Mouse (Mus musculus) MEL (cell line): ENCODE measurements around the gene Syt3. TPM values are rescaled to one million over a fixed set of nuclear protein-coding genes. Genes with fewer than 3 reads are reported as not detected.

Experiments
- DNase-seq: peaks from one replicate; pipeline ENCODE4 v3.0.0; 2011; ENCODE audit warnings: low read depth, low spot score
- H3K27ac ChIP-seq: 2 replicates; pipeline ENCODE4 v1.5.1; 2012; ENCODE audit warnings: low read depth, mild to moderate bottlenecking, control low read depth, low read length, moderate library complexity; ENCODE audit not compliant: control insufficient read depth
- H3K27me3 ChIP-seq, 2 experiments: fragments of 150-350 bp in 1 of 2; sonication (generic) in 1 of 2; 2 replicates each; pipeline ENCODE4 v1.6.1; 2012; ENCODE audit warnings: low read length in 2 of 2, mild to moderate bottlenecking in 2 of 2, improper control_type of control experiment in 1 of 2, moderate library complexity in 1 of 2; ENCODE audit not compliant: insufficient read depth in 2 of 2, control insufficient read depth in 1 of 2
- H3K36me3 ChIP-seq, 2 experiments: 2 replicates each; pipeline ENCODE4 v1.6.1; 2012 to 2014; ENCODE audit warnings: low read length in 2 of 2, improper control_type of control experiment in 1 of 2, inconsistent platforms in 1 of 2, mild to moderate bottlenecking in 1 of 2; ENCODE audit not compliant: insufficient read depth in 2 of 2, control insufficient read depth in 1 of 2
- H3K4me1 ChIP-seq, 2 experiments: fragments of 150-350 bp in 1 of 2; sonication (generic) in 1 of 2; 2 replicates each; pipeline ENCODE4 v1.6.1; 2012; ENCODE audit warnings: low read length in 2 of 2, improper control_type of control experiment in 1 of 2, mild to moderate bottlenecking in 1 of 2; ENCODE audit not compliant: insufficient read depth in 2 of 2, control insufficient read depth in 1 of 2
- H3K4me3 ChIP-seq, 2 experiments: fragments of 150-350 bp in 1 of 2; sonication (generic) in 1 of 2; 2 replicates each; pipeline ENCODE4 v1.5.1; 2012; ENCODE audit warnings: low read depth in 2 of 2, low read length in 2 of 2, mild to moderate bottlenecking in 2 of 2, moderate library complexity in 2 of 2, control low read depth in 1 of 2, improper control_type of control experiment in 1 of 2; ENCODE audit not compliant: control insufficient read depth in 1 of 2, insufficient read depth in 1 of 2
- H3K79me2 ChIP-seq: 2 replicates; pipeline ENCODE4 v1.6.1; 2012; ENCODE audit warnings: mild to moderate bottlenecking, low read length, moderate library complexity; ENCODE audit not compliant: control insufficient read depth, poor library complexity, insufficient read depth
- H3K9ac ChIP-seq: 2 replicates; pipeline ENCODE4 v1.6.1; 2012; ENCODE audit warnings: low read depth, mild to moderate bottlenecking, control low read depth, low read length, moderate library complexity; ENCODE audit not compliant: control insufficient read depth, poor library complexity, severe bottlenecking
- H3K9me3 ChIP-seq: fragments of 150-350 bp; sonication (generic); replicated peaks from 2 replicates; pipeline ENCODE4 v1.6.1; 2012; ENCODE audit warnings: mild to moderate bottlenecking, low read length, improper control_type of control experiment, moderate library complexity; ENCODE audit not compliant: insufficient read depth
- ELF1 ChIP-seq: IDR thresholded peaks from 2 replicates; pipeline ENCODE4 v1.6.1; 2014; ENCODE audit warnings: low read depth, mild to moderate bottlenecking, inconsistent platforms, low read length, improper control_type of control experiment, moderate library complexity
- ETS1 ChIP-seq: IDR thresholded peaks from 2 replicates; pipeline ENCODE4 v1.6.1; 2012; ENCODE audit warnings: low read depth, mild to moderate bottlenecking, inconsistent platforms, low read length, improper control_type of control experiment, moderate library complexity
- GATA1 ChIP-seq: IDR thresholded peaks from 2 replicates; pipeline ENCODE4 v1.6.1; 2011; ENCODE audit warnings: low read depth, low read length, improper control_type of control experiment
- HCFC1 ChIP-seq: IDR thresholded peaks from 2 replicates; pipeline ENCODE4 v1.6.1; 2012; ENCODE audit warnings: low read depth, mild to moderate bottlenecking, inconsistent platforms, low read length, improper control_type of control experiment, moderate library complexity
- JUND ChIP-seq: IDR thresholded peaks from 2 replicates; pipeline ENCODE4 v1.6.1; 2011; ENCODE audit warnings: low read depth, mild to moderate bottlenecking, improper control_type of control experiment, low read length
- KAT2A ChIP-seq: conservative IDR thresholded peaks from 2 replicates; pipeline ENCODE4 v1.6.1; 2012; ENCODE audit warnings: low read depth, low read length, improper control_type of control experiment, inconsistent platforms
- MAX ChIP-seq: IDR thresholded peaks from 2 replicates; pipeline ENCODE4 v1.6.1; 2011; ENCODE audit warnings: low read length, improper control_type of control experiment
- MEF2A ChIP-seq: IDR thresholded peaks from 2 replicates; pipeline ENCODE4 v1.6.1; 2014; ENCODE audit warnings: low read depth, mild to moderate bottlenecking, inconsistent platforms, low read length, improper control_type of control experiment; ENCODE audit not compliant: poor library complexity, insufficient replicate concordance, severe bottlenecking; ENCODE audit errors: extremely low read depth
- MXI1 ChIP-seq: IDR thresholded peaks from 2 replicates; pipeline ENCODE4 v1.6.1; 2011; ENCODE audit warnings: mild to moderate bottlenecking, low read depth, low read length, improper control_type of control experiment
- MYB ChIP-seq: IDR thresholded peaks from 2 replicates; pipeline ENCODE4 v1.6.1; 2011; ENCODE audit warnings: mild to moderate bottlenecking, low read depth, low read length, improper control_type of control experiment
- MYC ChIP-seq: IDR thresholded peaks from 2 replicates; pipeline ENCODE4 v1.6.1; 2011; ENCODE audit warnings: low read depth, mild to moderate bottlenecking, low read length, improper control_type of control experiment, moderate library complexity
- NELFE ChIP-seq: IDR thresholded peaks from 2 replicates; pipeline ENCODE4 v1.6.1; 2011; ENCODE audit warnings: low read depth, low read length, improper control_type of control experiment
- NRF1 ChIP-seq: IDR thresholded peaks from 2 replicates; pipeline ENCODE4 v1.6.1; 2014; ENCODE audit warnings: low read depth, mild to moderate bottlenecking, inconsistent platforms, low read length, improper control_type of control experiment, moderate library complexity; ENCODE audit not compliant: poor library complexity, insufficient read depth, severe bottlenecking
- POLR2A ChIP-seq, 2 experiments: IDR thresholded peaks; 2 replicates each; pipeline ENCODE4 v1.6.1; 2011 to 2012; ENCODE audit warnings: low read length in 2 of 2, mild to moderate bottlenecking in 2 of 2, control low read depth in 1 of 2, improper control_type of control experiment in 1 of 2, low read depth in 1 of 2, moderate library complexity in 1 of 2; ENCODE audit not compliant: control insufficient read depth in 1 of 2, insufficient read depth in 1 of 2, poor library complexity in 1 of 2
- RAD21 ChIP-seq: IDR thresholded peaks from 2 replicates; pipeline ENCODE4 v1.6.1; 2011; ENCODE audit warnings: mild to moderate bottlenecking, low read depth, low read length, improper control_type of control experiment
- SIN3A ChIP-seq: IDR thresholded peaks from 2 replicates; pipeline ENCODE4 v1.6.1; 2012; ENCODE audit warnings: low read length, improper control_type of control experiment, inconsistent platforms
- SMC3 ChIP-seq: IDR thresholded peaks from 2 replicates; pipeline ENCODE4 v1.6.1; 2011; ENCODE audit warnings: low read depth, low read length, improper control_type of control experiment
- TBP ChIP-seq: IDR thresholded peaks from 2 replicates; pipeline ENCODE4 v1.8.0; 2011; ENCODE audit warnings: low read depth, low read length, improper control_type of control experiment
- TCF12 ChIP-seq: IDR thresholded peaks from 2 replicates; pipeline ENCODE4 v1.6.1; 2014; ENCODE audit warnings: low read depth, mild to moderate bottlenecking, inconsistent platforms, low read length, improper control_type of control experiment, moderate library complexity
- USF1 ChIP-seq: IDR thresholded peaks from 2 replicates; pipeline ENCODE4 v1.6.1; 2014; ENCODE audit warnings: low read depth, mild to moderate bottlenecking, inconsistent platforms, low read length, improper control_type of control experiment, moderate library complexity
- USF2 ChIP-seq, 2 experiments: IDR thresholded peaks; 2 replicates each; pipeline ENCODE4 v1.6.1; 2011 to 2012; ENCODE audit warnings: improper control_type of control experiment in 2 of 2, low read length in 2 of 2, borderline replicate concordance in 1 of 2, inconsistent platforms in 1 of 2, low read depth in 1 of 2, mild to moderate bottlenecking in 1 of 2; ENCODE audit not compliant: insufficient read depth in 1 of 2
- ZC3H11A ChIP-seq: IDR thresholded peaks from 2 replicates; pipeline ENCODE4 v1.6.1; 2012; ENCODE audit warnings: low read depth, mild to moderate bottlenecking, inconsistent platforms, low read length, improper control_type of control experiment
- polyA plus RNA-seq, 2 experiments: library from polyadenylated mRNA; stranded (reverse) in 1 of 2; unstranded in 1 of 2; fragments of >175 nt in 1 of 2; fragments of >200 nt in 1 of 2; gene quantifications; 2 replicates each; pipeline versions ENCODE4 v1.2.1 to v1.2.4; 2012; ENCODE audit warnings: low replicate concordance in 2 of 2, low read depth in 1 of 2; ENCODE audit not compliant: insufficient read length in 2 of 2, insufficient read depth in 1 of 2, missing spikeins in 1 of 2
- total RNA-seq: library from RNA; depleted of rRNA; stranded (reverse); fragments of 300-350 nt; gene quantifications from 2 replicates; pipeline ENCODE4 v1.2.3, GENCODE M21; 2012

The Syt3 gene
- total and polyA plus RNA-seq, 3 experiments: 0.08 to 0.56 TPM; not detected in 1

DNA sequence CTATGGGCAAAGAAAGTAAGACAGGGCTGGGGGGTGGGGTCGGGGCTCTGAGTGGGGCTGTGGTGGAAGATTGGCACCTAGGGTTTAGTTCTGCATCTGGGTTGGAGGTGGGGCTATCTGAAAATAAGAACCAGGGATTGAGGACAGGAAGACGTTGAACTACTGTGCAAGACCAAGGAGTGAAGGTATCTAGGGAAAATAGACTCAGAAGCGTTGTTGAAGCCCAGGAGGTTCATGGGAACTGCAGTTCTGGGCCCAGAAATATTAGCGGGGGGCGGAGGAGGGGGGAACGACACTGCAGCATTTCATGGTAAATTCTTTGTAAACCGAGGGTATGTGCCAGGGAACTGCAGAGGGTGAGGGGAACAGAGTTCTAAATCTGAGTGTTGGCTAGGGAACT is 10.4 kb upstream of the Syt3 start:
- Histone ChIP-seq H3K27me3 (no peaks in the 10 kb centered on the region), H3K36me3 (no peaks in the 10 kb centered on the region; a peak in 1 of 4 replicates), H3K9me3 (no peaks in the 10 kb centered on the region), H3K4me3 (peak overlapping the region; percentile 25 to 81), H3K79me2 (no peaks in the 10 kb centered on the region; the same call in 1 of the 2 replicates), H3K9ac (peak overlapping the region; percentile 57), H3K4me1 (no peaks in the 10 kb centered on the region), H3K27ac (peak overlapping the region; percentile 35; the same call in 1 of the 2 replicates)
- no peak for DNase-seq
- TF ChIP-seq ZC3H11A (no peak), ETS1 (no peak), MXI1 (0 out of 2 replicates have a peak, but pooled peaks have one; percentile 0)

DNA sequence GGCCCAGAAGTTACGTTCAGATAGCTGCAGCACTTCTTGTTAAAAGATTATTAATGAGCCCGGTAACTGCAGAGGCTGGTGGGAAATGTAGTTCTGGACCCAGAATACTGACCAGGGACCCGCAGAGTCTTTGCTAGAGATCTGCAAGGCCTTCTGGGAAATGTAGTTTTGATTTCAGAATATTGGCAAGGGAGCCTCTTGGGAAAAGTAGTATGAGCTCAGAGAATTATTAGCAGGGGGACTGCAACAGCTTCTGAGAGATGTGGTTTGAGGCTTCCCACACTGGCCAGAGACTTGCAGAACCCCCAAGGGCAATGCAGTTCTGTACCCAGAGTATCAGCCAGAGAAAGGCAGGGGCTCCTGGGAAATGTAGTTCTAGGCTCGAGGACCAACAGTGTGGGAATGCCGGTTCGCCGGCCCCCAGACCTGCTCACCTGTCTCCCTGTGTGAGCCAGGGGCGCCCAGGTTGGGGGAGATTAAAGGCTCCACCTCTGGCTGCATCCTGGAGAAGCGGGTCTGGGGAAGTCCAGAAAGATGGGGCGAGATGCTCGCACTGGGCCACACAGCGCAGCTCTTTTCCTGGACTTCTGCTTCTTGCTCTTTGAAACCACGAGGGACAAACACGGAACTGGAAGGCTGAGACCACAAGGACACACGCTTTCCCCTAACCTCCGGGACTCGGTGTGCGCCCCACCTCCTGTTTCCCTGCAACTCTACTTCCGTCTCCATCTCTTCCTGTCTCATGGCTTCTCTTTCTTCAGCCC is 9.8 kb upstream of the Syt3 start:
- TF ChIP-seq NELFE: peak; percentile 32; the same call in 1 of the 2 replicates
- peak; percentile 55; the same call in 1 of the 2 replicates for TF ChIP-seq MXI1
- TF ChIP-seq JUND: no peak
- peak; percentile 33; the same call in 1 of the 2 replicates for TF ChIP-seq TBP
- TF ChIP-seq HCFC1: peak; percentile 98
- no peak for TF ChIP-seq MYB
- TF ChIP-seq SIN3A: peak; percentile 75
- TF ChIP-seq POLR2A (IDR thresholded peaks at IDR 0.05; ENCODE audit: control insufficient read depth in 1 of 2, insufficient read depth in 1 of 2, low read depth in 1 of 2, low read length in 2 of 2, poor library complexity in 1 of 2): peak in 1 of 2 experiments; percentile 54; a peak in 2 of 4 replicates
- peak; percentile 34; the same call in 1 of the 2 replicates for TF ChIP-seq NRF1
- no peak for TF ChIP-seq MEF2A
- peak; percentile 93 for TF ChIP-seq KAT2A
- TF ChIP-seq RAD21: no peak
- TF ChIP-seq TCF12: 0 out of 2 replicates have a peak, but pooled peaks have one; percentile 6
- no peak for TF ChIP-seq SMC3
- TF ChIP-seq GATA1: 0 out of 2 replicates have a peak, but pooled peaks have one; percentile 29
- 0 out of 2 replicates have a peak, but pooled peaks have one; percentile 3 for TF ChIP-seq USF1
- TF ChIP-seq MYC: peak; percentile 74
- TF ChIP-seq MAX: peak; percentile 59; the same call in 1 of the 2 replicates
- no peak for TF ChIP-seq USF2 (IDR thresholded peaks at IDR 0.05; ENCODE audit: borderline replicate concordance in 1 of 2, insufficient read depth in 1 of 2, low read depth in 1 of 2, low read length in 2 of 2)
- TF ChIP-seq ZC3H11A: no peak
- TF ChIP-seq ELF1: peak; percentile 58
- TF ChIP-seq ETS1: 0 out of 2 replicates have a peak, but pooled peaks have one; percentile 5
- H3K4me3 ChIP-seq: peak overlapping the region; percentile 81 to 92
- no peaks in the 10 kb centered on the region for H3K9me3 ChIP-seq
- no peaks in the 10 kb centered on the region; the same call in 1 of the 2 replicates for H3K79me2 ChIP-seq
- H3K9ac ChIP-seq: peak overlapping the region; percentile 80
- peak overlapping the region; percentile 59 for H3K27ac ChIP-seq
- H3K27me3 ChIP-seq: no peaks in the 10 kb centered on the region
- no peaks in the 10 kb centered on the region for H3K4me1 ChIP-seq
- peak; percentile 89 for DNase-seq
- no peaks in the 10 kb centered on the region; a peak in 1 of 4 replicates for H3K36me3 ChIP-seq
